Mouse (Mus musculus) layer of hippocampus, adult 11-12 months (tissue): ENCODE measurements around the gene Myh9.

Experiments
- DNase-seq: peaks from one replicate; pipeline ENCODE4 v3.0.0; 2022; ENCODE audit warnings: low spot score

Gene Myh9

GRCm38 (mm10) chr15:77843046-77843445 lies 1.1 kb upstream of the Myh9 start:
- no peak for DNase-seq

- DNase-seq = peak; percentile 68
These were observed 471 bp downstream of the Myh9 start for GRCm38 (mm10) chr15:77841361-77842046.

DNA sequence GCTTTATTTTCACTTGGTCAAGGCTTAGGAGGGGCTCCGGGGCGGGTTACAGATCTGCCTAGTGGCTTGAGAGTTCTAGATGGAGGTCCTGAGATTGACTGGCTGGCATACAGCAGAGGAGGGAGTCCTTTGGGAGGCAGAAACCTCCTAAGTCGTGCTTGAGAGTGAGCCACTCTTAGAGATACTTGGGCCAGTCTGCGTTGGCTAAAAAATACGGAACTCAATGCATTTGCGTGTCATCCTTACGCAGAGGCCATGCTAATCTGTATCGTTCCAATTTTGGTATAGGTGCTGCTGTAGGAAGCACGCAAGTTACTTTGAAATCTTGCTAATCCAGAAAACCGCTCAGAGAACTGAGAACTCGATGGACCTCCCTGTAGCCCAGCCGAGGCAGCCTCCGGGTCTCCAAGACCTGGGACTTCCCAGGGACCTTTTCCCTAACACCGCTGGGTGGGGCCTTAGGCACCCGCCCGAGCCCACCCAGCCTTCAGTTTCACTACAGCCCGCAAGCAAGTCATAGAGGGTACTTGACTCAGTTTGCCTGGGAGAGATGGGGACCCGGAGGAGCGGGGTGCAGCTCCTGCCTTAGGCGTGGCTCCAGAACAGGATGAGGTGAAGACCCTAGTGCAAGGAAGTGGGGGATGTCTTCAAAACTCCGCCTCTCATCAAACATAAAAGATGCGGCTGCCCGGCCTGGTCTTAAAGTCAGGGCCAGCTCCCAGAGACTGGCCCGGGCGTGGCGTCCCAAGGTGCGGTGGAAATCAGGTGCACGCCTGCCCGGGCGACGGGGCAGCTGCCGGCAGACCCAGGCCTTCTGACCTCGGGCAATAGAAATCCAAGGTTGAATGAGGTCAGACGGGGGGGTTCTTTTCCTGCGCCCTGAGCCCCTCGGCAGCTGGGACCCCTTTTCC lies 1.3 kb downstream of the Myh9 start:
- no peak for DNase-seq

DNA sequence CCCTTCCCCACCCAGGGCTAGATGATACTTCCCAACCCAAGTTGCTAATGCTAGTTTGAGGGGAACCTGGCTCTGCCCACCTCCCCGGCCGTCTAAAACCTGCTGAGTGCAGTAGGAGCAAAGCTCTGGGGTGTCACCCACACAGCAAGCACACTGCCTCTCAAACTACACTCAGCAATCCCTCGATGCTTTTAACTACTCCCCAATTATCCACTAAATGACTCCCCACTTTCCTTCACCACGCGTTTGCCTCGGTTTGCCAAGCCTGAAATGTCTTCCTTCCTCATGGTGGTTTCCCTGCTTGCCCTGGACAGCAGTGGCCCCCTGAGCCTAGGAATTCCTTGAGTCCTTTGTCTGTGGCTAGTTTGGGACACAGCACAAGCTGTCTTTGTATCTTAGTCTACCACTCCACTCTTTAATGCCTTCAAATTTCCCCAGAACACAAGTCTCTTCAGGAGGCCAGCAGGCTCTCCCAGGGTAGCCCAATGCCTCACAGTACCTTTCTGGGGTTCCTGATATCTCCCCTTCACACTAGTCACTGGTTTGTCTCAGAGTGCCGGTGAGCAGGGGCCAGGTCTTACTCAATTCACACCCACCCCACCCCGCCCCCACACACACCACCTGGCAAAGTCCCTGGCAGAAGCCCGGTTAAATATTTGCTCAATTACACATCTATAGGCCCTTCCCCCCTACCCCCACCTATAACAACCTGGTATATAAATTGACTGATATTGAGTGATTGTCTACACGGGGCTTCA lies 2.3 kb downstream of the Myh9 start:
- no peak for DNase-seq

DNA sequence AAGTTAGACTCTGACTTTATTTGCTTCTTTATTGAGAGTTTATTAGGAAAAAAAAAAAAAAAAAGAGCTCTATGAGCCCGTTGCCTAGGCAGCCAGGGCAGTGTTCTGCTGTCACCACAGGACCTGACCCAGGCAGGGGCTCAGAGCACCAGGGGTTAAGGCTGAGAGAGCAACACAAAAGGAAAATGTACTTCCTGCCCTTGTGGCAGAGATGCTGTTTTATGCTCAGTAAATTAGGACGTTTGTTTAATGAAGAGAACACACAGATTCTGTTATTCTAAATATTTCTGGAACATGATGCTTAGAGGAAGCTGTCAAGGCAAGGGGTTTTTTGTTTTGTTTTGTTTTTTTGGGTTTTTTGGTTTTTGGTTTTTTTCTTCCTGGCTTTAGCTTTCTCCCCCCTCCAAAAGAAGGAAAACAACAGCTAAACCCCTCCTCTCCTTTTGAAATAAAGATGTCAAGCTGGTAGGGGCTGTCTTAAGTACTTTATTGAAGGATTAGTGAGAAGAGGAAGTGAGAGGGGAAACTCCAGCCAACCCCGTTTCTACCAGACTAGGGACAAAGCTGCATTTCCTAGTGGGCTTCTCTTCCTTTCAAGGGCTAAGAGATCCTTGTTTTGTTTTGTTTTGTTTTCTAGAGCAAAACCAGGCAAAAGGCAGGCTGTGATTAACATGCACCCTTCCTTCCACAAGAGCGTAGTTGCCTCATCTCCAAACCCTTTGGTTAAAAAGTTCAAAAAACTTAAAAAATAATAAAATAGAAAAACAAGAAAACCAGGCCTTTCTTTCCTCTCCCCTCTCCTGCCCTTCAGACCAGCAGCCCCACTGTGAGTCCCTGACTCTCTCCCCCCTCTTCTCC lies 3.2 kb downstream of the Myh9 start:
- DNase-seq = no peak

GRCm38 (mm10) chr15:77837444-77838117 lies 4.4 kb downstream of the Myh9 start:
- DNase-seq = no peak

DNA sequence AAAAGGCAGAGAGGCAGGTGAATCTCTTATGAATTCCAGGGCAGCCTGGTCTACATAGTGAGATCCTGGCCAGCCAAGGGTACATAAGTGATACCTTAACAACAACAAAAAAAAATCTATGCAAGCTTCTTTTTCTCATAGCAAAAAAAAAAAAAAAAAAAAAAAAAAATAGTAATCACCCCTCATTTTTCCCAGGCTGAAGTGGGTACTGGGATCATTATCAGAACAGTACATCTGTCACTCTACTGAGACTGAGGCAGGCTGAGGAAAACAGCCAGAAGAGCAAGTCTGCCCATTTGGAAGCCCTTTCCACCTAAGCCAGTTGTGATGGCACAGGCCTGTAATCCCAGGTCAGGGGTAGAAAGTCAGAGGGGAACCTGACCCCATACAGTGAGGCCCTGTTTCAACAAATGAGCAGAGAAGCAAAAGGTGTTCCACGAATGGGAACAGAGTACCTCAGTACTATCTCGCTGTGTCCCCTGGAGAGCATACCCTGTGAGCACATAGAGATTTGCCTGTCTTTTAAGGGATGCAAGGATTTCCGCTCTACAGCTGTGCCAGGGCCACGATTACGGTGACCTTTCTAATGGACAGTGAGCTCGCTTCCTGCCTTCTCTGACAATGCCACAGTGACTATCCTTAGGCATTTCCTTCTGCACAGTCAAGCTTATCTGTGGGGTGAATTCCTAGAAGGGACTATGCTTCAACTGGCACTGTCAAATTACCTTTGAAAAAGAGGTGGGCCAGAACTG lies 5.1 kb downstream of the Myh9 start:
- no peak for DNase-seq

GRCm38 (mm10) chr15:77835930-77836653 lies 5.9 kb downstream of the Myh9 start:
- DNase-seq = no peak

DNA sequence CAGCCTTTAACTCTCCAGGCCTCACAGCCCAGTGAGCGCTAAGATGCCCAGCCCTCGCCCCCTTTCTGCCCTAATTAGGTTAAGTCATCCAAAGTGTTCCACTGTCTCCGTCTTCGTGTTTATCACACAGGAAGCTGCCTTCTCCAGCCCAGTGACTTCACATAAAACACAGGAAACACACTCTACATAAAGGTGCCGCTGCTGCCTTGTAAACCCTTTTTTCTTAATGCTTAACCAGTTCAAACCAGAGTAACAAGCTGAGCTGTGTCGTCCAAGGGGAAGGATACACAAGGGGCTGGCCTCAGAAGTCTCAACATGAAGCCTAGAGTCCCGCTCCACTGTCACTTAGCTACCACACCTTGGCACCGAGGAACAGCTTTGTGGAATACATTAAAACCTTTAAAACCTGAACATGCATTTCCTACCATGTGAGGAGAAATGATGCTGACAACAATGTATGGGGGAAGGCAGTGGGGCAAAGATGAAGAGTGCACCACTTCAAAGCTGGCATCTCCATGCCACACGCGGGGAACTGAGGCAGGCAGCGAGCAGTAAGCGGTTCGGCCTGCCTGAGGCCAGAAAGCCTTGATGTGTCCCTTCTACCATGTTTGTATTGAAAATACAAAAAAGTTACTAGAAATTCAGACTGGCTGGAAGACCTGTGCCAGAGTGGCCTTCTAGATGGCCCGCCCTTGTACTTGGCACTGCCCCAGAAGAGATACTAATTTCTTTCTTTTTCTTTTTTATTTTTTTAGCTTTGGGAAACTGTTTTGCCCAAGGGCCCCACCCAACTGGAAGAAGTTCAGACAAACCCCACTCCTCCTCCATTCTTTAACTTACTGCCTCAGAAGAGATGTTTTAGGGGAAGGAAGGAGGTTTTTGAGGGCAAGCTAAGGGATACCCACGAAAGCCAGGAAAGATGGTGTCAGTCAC lies 7.4 kb downstream of the Myh9 start:
- DNase-seq = no peak

DNA sequence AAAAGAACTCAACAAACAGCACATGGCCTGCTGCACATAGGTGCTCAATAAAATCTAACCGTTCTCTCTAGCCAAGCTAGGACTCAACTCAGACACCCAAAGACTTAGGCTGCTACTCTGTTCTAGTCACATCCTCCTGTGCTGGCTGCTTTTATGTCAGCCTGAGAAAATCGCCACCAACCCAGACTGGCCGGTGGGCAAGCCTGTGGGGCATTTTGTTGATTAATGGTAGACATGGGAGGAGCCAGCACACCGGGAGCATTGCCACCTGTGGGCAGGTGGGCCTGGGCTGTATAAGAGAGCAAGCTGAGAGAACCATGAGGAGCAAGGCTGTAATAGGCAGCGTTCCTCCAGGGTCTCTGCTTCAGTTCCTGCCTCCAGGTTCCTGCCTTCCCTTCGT lies 8.2 kb downstream of the Myh9 start:
- DNase-seq = no peak

DNA sequence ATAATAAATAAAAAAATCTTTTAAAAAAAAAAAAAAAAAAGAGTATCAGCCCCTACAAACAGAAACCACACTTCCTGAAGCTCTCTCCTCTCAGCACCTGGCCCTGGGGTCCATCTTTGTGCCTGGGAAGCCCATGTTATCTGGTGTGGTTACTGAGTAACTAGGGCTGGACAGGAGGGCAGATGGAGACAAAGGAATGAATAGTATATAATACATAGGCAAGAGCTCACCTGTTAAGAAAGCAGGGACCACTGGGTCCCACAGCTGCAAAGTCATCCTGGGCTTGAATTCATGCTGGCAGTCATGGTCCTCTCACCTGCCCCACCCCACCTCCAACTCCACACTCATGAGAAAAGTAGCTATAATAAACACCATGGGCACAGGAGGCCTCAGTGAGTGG lies 8.9 kb downstream of the Myh9 start:
- DNase-seq = no peak

DNA sequence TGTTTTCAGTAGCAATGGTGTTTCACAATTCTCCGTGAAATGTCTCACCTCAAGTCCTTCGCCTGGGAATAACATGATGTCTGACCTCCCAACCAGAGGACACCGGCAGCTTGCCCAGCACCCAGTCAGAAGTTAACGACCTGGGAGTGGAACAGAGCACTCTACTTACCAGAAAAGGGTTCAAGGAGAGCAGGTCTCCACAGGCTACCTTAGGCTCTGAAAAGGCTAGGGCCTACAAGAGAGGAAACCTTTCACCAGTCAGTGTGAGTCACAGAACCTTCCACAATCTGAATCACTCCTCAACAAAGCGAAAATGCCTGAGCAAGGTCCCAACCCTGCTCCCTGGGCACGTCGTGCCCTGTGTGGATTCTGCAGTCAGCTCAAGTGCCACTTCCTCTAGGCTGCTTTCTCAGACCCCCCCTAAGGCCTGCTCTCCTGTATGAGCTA lies 9.5 kb downstream of the Myh9 start:
- DNase-seq = no peak

DNA sequence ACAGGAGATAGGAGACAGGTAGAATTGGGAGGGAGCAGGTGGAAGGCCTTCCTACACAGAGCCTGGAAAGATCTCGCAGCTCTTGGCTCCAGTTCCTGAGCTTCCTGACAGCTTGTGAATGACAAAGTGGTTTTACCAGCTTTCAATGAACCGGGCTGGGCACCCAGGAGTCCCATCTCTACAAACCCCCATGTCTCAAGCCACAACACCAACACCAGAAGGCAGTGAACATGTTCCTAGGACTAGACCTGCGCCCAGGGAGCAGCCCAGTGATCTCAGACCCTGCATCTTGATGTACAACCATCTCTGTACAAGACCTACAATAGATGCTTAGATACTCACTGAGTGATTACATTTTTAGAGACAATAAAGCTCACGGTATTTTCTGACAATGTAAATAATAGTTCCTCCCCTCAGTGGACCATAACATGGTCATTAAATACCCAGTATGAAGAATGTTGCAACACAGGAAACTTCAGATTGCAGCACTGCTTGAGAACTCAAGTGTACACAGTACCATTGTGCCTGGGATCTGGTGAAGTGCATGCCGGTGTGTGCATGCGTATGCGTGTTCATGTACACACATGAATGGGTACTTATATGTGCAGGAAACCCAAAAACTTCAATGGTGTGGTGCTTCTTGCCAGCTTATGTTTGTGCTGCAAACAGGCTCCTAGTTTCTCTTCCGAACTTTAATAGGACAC lies 10.1 kb downstream of the Myh9 start:
- DNase-seq = no peak

DNA sequence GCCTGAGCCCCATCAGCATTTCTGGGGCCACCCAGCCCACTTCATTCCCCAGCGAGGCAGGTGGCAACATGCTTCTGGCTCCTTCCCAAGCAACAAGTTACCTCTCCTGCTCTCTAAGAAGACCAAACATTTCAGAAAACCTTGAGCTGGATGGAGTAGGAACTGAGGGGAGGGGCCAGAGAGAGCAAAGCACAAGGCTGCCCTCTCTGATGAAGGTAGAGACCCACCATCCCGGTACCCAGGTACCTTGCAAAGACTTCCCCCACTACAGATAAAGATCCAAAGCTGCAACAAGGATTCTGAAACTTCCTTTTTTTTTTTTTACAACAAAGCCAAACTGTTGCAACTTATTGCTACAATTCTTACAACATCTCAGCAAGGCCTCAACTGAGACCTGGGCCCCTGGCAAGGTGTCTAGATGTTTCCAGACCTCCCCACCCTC lies 10.8 kb downstream of the Myh9 start:
- DNase-seq = no peak

- DNase-seq = no peak
These were observed 11.4 kb downstream of the Myh9 start for GRCm38 (mm10) chr15:77830481-77831137.

- DNase-seq = no peak
These were observed 12.4 kb downstream of the Myh9 start for GRCm38 (mm10) chr15:77829542-77829941.

GRCm38 (mm10) chr15:77828910-77829309 lies 13.1 kb downstream of the Myh9 start:
- DNase-seq = no peak
